Mouse (Mus musculus): ENCODE data around the gene Btnl10. TPM values are rescaled to one million over a fixed set of nuclear protein-coding genes. Genes with fewer than 3 reads are reported as not detected.

Gene Btnl10
- polyA plus RNA-seq, 1 experiment = 0.04 TPM

DNA sequence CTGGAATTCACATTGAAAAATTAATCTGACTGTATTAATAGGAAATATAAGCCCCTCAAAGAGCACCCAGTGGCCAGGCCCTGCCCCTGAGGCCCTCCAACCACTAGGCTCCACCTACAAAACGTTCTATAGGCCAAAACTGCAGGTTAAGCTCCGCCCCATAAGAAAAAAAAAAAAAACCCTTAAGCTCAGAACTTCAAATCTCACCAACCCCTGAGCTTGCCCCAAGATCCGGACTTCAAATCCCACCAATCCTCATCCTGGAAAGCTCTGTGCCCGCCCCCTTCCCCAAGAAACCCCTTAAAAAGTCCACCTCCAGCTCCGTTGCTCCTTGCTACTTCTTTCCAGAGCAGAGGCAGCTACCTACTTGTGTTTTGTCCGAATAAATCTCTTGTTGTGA, 12.9 kb upstream of the Btnl10 start:
- DNase-seq = no peak
- Histone ChIP-seq H3K4me3 (replicated peaks; ENCODE audit: extremely low read depth, low read depth, low read length) (no peak overlapping the region), H3K4me1 (ENCODE audit: control insufficient read depth, insufficient read depth, low read length) (peaks cover 3% of the 10 kb centered on the region)
- WGBS = 53% methylated on average over 6 of the region's 6 CpGs
- TF ChIP-seq POLR2A (IDR thresholded peaks at IDR 0.05; ENCODE audit: borderline replicate concordance, extremely low read depth, low read depth, low read length) (no peak), CTCF (IDR thresholded peaks at IDR 0.05; ENCODE audit: insufficient read depth, low read length) (no peak)

DNA sequence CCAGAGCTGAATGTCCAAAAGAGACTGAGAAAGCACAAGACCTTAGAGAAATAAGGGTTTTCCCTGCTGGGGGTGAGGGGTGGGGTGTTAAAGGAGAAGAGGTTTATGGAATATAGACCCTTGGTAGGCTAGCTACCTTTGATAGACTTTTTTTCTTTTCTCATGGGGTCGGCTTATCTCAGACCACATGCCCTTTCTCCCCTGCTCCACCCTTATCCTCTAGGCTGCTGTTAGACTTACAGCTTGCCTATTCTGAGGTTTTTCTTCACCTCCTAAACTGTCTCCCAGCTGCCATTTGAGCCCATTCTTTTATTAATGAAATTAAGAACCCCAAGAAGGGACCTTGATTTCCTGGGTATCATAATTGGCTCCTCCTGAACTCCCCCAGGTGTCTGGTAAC, 3.9 kb upstream of the Btnl10 start:
- 76% methylated on average over 1 of the region's 1 CpGs for WGBS
- no peak for DNase-seq
- Histone ChIP-seq H3K4me1 (ENCODE audit: control insufficient read depth, insufficient read depth, low read length) (peaks cover 3% of the 10 kb centered on the region), H3K4me3 (replicated peaks; ENCODE audit: extremely low read depth, low read depth, low read length) (no peak overlapping the region)
- TF ChIP-seq POLR2A (IDR thresholded peaks at IDR 0.05; ENCODE audit: borderline replicate concordance, extremely low read depth, low read depth, low read length) (no peak), CTCF (IDR thresholded peaks at IDR 0.05; ENCODE audit: insufficient read depth, low read length) (no peak)

DNA sequence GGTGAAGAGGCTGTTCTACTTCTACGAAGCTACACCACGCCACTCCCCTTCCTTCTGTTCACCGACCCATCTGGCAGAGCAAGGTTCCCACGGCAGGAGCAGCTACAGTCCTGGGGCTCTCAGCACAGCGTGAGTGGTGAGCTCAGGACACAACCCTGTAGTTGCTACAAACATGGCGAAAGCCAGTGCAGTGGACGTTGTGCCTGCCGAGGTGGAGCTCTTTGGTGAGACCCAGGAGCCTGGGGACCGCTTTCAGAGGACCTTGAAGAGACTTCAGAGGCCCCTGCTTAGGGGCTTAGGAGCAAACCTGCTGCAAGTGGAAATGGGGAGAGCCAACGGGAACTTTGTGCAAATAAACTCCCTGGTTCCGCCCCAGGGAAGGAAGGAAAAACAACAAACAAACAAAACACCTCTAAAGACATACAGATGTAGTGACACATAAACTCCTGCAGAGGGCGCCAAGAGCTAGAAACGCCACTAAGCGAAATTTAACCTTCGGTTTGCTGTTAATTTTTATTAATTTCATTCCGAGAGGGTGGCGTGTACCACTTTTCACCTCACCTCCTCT, 3.2 kb upstream of the Btnl10 start:
- peak overlapping the region; percentile 78 for H3K4me3 ChIP-seq (replicated peaks; ENCODE audit: extremely low read depth, low read depth, low read length)
- WGBS = 5% methylated on average over 17 of the region's 17 CpGs
- no peak for TF ChIP-seq CTCF (IDR thresholded peaks at IDR 0.05; ENCODE audit: insufficient read depth, low read length)
- no peak for TF ChIP-seq POLR2A (IDR thresholded peaks at IDR 0.05; ENCODE audit: borderline replicate concordance, extremely low read depth, low read depth, low read length)
- DNase-seq = peak; percentile 37
- H3K4me1 ChIP-seq (ENCODE audit: control insufficient read depth, insufficient read depth, low read length) = peaks cover 3% of the 10 kb centered on the region

DNA sequence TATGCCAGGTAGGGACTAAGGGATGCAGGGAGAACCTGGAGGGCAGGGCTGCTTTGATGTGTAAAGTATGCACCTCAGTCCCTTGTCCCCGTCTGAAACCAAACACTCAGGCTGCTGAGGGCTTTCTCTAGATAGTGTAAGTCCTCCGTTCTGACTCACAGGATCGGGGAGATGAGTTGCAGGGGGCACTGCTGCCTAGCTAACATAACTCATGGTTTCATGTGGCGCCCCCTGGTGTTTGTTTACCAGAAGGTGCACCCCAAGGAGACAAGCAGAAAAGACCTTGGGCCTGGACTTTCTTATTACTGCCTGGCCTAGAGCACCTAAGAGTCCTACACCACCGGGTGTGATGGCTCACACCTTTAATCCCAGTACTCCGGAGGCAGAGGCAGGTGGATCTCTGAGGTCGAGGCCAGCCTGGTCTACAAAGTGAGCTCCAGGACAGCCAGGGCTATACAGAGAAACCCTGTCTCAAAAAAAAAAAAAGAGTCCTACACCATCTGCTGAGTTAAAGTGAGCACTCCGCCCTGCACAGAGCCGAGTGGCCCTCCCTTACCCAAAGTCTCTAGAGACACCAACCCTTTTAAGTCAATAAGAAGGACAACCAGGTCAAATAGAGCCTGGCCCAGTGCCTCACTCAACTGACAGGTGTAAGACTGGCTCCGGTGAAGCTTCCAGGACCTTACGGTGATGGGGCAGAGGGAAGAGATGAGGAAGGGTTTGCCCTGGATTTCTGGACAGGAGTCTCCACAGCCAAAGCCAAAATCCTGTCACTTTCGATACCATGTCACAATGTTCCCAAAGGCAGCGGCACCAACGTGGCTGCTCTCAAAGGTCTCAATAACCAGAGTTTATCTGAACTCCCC, 596 bp upstream of the Btnl10 start:
- 48% methylated on average over 14 of the region's 14 CpGs for WGBS
- peaks cover 3% of the 10 kb centered on the region for H3K4me1 ChIP-seq (ENCODE audit: control insufficient read depth, insufficient read depth, low read length)
- no peak for TF ChIP-seq POLR2A (IDR thresholded peaks at IDR 0.05; ENCODE audit: borderline replicate concordance, extremely low read depth, low read depth, low read length)
- TF ChIP-seq CTCF (IDR thresholded peaks at IDR 0.05; ENCODE audit: insufficient read depth, low read length) = peak; percentile 58
- no peak overlapping the region for H3K4me3 ChIP-seq (replicated peaks; ENCODE audit: extremely low read depth, low read depth, low read length)
- peak; percentile 41 for DNase-seq

DNA sequence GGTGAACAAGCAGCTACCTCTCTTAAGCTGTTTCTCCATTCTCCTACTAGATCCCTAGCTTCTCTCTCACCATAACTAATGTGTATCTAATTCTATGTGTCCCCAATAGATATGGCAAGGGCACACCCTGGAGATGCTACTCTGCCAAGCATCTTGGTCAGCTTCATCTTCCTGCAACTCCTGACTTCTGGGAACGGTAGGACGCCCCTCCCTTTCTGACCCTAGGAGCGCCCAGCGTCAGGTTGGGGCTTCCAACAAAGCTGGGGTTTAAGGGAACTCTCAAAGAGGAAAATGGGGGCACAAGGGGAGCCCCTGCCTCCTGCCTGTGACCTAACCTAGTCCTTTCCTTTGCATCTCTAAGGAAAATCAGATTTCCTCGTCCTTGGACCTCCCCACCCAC, 1.1 kb downstream of the Btnl10 start:
- no peak for TF ChIP-seq POLR2A (IDR thresholded peaks at IDR 0.05; ENCODE audit: borderline replicate concordance, extremely low read depth, low read depth, low read length)
- TF ChIP-seq CTCF (IDR thresholded peaks at IDR 0.05; ENCODE audit: insufficient read depth, low read length) = no peak
- WGBS = 76% methylated on average over 5 of the region's 5 CpGs
- Histone ChIP-seq H3K4me3 (replicated peaks; ENCODE audit: extremely low read depth, low read depth, low read length) (no peak overlapping the region), H3K4me1 (ENCODE audit: control insufficient read depth, insufficient read depth, low read length) (peaks cover 3% of the 10 kb centered on the region)
- DNase-seq = no peak

DNA sequence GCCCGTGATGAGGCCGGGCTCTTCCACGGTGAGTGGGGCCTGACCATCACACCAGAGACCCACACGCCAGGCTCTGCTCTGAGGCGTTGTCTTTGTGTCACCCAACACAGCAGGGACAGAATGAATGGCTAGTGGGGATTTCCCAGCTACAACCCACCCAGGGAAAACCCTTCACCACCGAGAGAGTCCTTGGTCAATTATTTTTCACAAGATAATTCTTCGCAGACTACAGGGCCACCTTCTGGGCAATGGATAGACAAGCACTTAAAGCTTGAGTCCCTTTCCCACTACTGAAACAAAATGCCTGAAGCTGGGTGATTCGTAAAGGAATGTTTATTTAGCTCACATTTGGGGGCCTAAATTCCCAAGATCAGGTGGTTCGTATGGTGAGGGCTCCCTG, 4.7 kb downstream of the Btnl10 start:
- H3K4me1 ChIP-seq (ENCODE audit: control insufficient read depth, insufficient read depth, low read length) = no peaks in the 10 kb centered on the region
- no peak for TF ChIP-seq CTCF (IDR thresholded peaks at IDR 0.05; ENCODE audit: insufficient read depth, low read length)
- no peak for TF ChIP-seq POLR2A (IDR thresholded peaks at IDR 0.05; ENCODE audit: borderline replicate concordance, extremely low read depth, low read depth, low read length)
- 75% methylated on average over 9 of the region's 9 CpGs for WGBS
- H3K4me3 ChIP-seq (replicated peaks; ENCODE audit: extremely low read depth, low read depth, low read length) = no peak overlapping the region
- no peak for DNase-seq

DNA sequence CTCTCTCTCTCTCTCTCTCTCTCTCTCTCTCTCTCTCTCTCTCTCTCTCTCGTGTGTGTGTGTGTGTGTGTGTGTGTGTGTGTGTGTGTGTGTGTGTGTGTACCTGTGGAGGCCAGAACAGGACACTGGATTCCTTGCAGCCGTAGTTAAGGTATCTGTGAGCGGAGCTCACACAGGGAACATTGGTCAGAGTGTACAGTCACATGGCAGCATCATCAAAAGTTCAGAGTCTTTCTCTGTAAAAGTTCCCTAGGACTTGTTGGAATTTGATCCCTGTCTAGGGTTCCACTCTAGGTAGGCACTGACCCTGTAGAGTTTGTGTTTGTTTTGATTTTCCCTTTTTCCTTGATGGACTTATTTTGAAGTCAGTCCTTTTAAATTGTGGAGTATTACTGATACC, 8.9 kb downstream of the Btnl10 start:
- 85% methylated on average over 2 of the region's 3 CpGs for WGBS
- H3K4me1 ChIP-seq (ENCODE audit: control insufficient read depth, insufficient read depth, low read length) = no peaks in the 10 kb centered on the region
- no peak for DNase-seq
- TF ChIP-seq POLR2A (IDR thresholded peaks at IDR 0.05; ENCODE audit: borderline replicate concordance, extremely low read depth, low read depth, low read length) (no peak), CTCF (IDR thresholded peaks at IDR 0.05; ENCODE audit: insufficient read depth, low read length) (no peak)
- H3K4me3 ChIP-seq (replicated peaks; ENCODE audit: extremely low read depth, low read depth, low read length) = no peak overlapping the region

DNA sequence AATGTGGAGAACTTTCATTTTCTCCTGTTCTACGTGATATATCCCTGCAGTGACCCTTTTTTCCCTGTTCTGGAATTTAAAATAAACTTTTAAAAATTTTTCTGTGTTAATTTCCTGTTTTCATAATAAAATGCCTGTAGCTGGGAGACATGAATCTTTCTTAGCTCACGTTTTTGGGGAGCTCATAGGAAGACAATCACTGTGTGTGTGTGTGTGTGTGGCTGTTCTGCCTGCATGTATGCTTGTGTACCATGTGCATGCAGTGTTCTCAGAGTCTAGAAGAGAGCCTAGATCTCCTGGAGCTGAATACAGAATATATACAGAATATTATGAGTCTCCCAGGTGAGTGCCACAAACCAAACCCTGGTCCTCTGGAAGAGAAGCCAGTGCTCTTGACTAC, 9.3 kb downstream of the Btnl10 start:
- WGBS = 43% methylated on average over 2 of the region's 2 CpGs

DNA sequence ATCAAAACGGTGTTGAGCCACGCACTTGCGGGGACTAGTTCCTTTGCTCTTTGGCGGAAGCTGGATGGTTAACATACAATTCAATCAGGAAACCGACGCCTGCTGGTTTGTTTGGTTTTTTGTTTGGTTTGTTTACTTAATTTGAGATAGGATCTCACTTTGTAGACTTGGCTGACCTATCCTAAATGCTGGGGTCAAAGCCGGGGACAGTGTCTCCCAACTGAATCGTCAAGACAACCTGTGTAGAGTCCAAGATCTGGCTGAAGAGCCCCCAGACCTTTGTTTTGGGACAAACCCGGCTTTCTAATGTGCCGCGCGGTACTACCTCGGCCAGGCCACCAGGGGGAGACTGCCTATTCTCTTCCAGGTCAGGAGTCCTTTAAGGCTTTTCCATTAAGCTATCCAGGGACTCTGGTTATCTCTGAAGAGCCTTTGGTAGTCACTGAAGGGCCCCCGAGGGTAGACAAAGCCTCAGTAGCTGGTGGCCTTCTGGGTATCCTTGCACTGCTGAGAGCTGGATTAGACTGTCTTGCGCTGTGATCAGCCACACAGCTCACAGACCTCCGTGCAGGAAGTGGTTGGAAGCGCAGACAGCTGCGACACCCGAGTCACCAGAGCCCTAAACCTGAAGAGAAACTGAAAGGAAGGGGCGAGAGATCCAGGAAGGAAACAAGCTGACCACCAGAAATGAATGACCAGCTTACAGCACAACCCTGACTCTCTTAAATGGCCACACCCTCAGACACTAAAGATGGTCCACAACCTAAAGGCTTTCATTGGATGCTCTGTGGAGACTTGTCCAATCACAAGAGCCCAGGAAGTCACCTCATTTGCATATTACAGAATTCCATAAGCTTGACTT, 10.3 kb downstream of the Btnl10 start:
- 4% methylated on average over 20 of the region's 20 CpGs for WGBS
- DNase-seq = peak; percentile 64
- Histone ChIP-seq H3K4me3 (replicated peaks; ENCODE audit: extremely low read depth, low read depth, low read length) (peak overlapping the region; percentile 53), H3K4me1 (ENCODE audit: control insufficient read depth, insufficient read depth, low read length) (no peaks in the 10 kb centered on the region)
- TF ChIP-seq CTCF (IDR thresholded peaks at IDR 0.05; ENCODE audit: insufficient read depth, low read length) (peak; percentile 58), POLR2A (IDR thresholded peaks at IDR 0.05; ENCODE audit: borderline replicate concordance, extremely low read depth, low read depth, low read length) (peak; percentile 51; the same call in 1 of the 2 replicates)

More for the DNA sequence above, 9.3 kb downstream of the Btnl10 start:
- H3K4me3 ChIP-seq (replicated peaks; ENCODE audit: extremely low read depth, low read depth, low read length) = no peak overlapping the region
- no peaks in the 10 kb centered on the region for H3K4me1 ChIP-seq (ENCODE audit: control insufficient read depth, insufficient read depth, low read length)
- TF ChIP-seq CTCF (IDR thresholded peaks at IDR 0.05; ENCODE audit: insufficient read depth, low read length) (no peak), POLR2A (IDR thresholded peaks at IDR 0.05; ENCODE audit: borderline replicate concordance, extremely low read depth, low read depth, low read length) (no peak)
- DNase-seq = no peak

Measured in lung, adult 2 months (tissue).